Mouse (Mus musculus): ENCODE measurements around the gene Nhej1. TPM values are rescaled to one million over a fixed set of nuclear protein-coding genes. Genes with fewer than 3 reads are reported as not detected.

Gene Nhej1
- 6.7 and 7.7 TPM in 2 replicates for total RNA-seq (2012; rRNA removed)

DNA sequence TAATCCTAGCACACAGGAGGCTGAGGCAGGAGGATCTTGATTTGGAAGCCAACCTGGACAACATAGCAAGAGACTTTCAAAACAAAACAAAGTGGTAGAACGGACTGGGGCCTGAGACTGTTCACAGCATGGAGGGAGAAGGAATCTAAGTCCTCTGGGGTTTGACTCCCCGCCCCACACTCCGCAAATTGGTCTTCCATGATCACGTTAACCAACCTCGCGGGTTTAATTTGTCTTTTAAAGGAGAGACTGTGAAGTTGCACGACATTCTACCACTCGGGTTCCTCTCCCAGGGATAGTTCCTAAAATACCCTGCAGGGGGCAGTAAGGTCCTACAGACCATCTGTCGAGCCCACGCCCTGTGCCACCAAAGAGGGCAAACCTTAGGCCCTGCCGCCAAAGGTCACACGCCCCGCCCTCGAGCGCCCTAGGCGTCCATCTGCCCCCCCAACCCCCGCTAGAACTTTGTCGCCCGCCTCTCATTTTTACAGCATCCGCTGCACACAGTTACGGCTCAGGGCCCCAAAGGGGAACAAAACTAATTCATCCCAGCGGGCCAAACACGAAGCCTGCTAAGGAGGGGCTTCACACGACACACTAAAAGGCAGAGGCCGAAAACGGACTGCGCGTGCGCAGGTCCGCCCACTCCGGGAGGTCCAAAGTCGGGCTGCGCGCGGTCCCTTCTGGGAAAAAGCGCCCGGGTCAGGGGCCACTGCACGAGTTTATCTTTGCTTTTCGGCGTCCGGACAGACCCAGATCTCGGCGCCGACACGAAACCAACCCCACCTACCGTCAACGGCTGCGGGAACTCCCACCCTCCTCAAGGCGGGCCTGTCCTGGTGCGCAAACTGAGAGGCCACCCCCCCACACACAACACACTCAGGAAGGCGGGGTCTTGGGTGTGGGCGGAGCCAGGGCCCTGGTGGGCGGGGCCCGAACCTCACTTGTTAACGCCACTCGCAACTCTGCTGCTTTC is at the start of gene Nhej1:
Nhej1 (minus strand) TSS at position 855 of the 976 bp plus-strand sequence.
- TF ChIP-seq MAFK (IDR thresholded peaks at IDR 0.05; ENCODE audit: insufficient read depth, low read depth, low read length) (no peak), HCFC1 (IDR thresholded peaks at IDR 0.05; ENCODE audit: borderline replicate concordance, insufficient read depth, low read length) (peak; percentile 51; the same call in 1 of the 2 replicates), ZC3H11A (IDR thresholded peaks at IDR 0.05; ENCODE audit: borderline replicate concordance, low read depth, low read length) (0 out of 2 replicates have a peak, but pooled peaks have one; percentile 1)
- in situ Hi-C loops (cut with MboI; ENCODE audit: low sequenced_read_pairs in 2 of 2, unreplicated experiment in 2 of 2), result no loop called here
- DNase-seq (ENCODE audit: low read depth, low spot score), result peak; percentile 94
- H3K4me1 ChIP-seq (ENCODE audit: control insufficient read depth in 2 of 2, insufficient read depth in 2 of 2, low read length in 2 of 2, poor library complexity in 1 of 2), result no peaks in the 10 kb centered on the region
- no peaks in the 10 kb centered on the region for H3K36me3 ChIP-seq (ENCODE audit: control insufficient read depth, insufficient read depth, low read length, poor library complexity, severe bottlenecking)
- H3K27ac ChIP-seq (ENCODE audit: insufficient read depth, low read depth, low read length, poor library complexity, severe bottlenecking), result peak within 1 kb of the TSS; percentile 96
- H3K9me3 ChIP-seq (ENCODE audit: control insufficient read depth, insufficient read depth, low read depth, low read length), result no peaks in the 10 kb centered on the region
- peak within 1 kb of the TSS; percentile 96 for H3K9ac ChIP-seq (ENCODE audit: insufficient read depth, low read depth, low read length, poor library complexity, severe bottlenecking)
- H3K4me3 ChIP-seq (ENCODE audit: insufficient read depth in 1 of 2, low read depth in 1 of 2, low read length in 2 of 2, poor library complexity in 1 of 2, severe bottlenecking in 1 of 2), result peak within 1 kb of the TSS; percentile 92 to 93

DNA sequence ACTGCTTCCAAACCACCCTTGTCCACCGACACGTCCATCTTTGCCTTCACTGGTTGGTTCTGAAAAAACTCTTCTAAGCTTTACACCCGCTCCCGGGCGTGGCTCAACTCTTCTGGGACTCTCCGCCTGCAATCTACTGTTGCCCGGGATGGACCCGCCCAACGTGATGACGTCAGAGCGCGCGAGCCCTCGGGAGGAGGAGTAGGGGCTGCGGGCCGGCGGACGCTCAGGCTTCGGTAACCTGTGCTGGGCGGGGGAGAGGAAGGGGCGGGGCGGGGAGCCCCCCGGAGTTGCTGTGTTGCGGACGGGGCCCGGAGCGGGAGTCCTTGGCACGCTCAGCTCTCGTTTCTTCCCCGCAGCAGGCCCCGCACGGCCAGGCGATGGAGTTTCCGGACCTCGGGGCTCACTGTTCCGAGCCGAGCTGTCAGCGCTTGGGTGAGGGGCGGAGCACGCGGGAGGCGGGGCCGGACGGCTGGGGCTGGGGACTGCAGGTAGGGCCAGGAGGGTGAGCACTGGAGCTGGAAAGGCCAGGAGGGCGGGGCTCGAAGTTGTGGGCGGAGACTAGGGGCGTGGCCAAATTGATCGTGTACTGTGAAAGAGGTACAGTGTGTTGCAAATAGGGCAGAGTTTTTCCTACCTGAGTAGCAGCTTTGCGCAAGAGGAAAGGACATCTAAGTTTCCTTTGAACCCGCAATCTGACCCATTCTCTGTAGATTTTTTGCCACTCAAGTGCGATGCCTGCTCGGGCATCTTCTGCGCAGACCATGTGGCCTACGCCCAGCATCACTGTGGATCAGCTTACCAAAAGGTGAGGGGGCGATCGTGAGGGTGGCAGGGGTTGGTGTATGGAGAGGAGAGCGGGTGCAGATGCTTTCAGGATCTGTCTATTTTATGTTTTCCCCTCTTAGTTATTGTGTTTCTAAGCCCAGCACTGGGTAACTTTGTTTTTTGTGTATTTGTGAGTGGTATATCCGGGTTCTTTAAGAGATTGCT is 43.8 kb upstream of the Nhej1 start, which contains the start of gene Zfand2b:
Zfand2b (plus strand) TSS at position 175 of the 993 bp plus-strand sequence.
- H3K36me3 ChIP-seq (ENCODE audit: control insufficient read depth, insufficient read depth, low read length, poor library complexity, severe bottlenecking), result peaks cover 13% of the 10 kb centered on the region
- peaks cover 0 to 5% of the 10 kb centered on the region in 2 experiments; a peak in 1 of 4 replicates for H3K4me1 ChIP-seq (ENCODE audit: control insufficient read depth in 2 of 2, insufficient read depth in 2 of 2, low read length in 2 of 2, poor library complexity in 1 of 2)
- in situ Hi-C loops (cut with MboI; ENCODE audit: low sequenced_read_pairs in 2 of 2, unreplicated experiment in 2 of 2), result no loop called here
- peak within 1 kb of the TSS; percentile 91 to 96 for H3K4me3 ChIP-seq (ENCODE audit: insufficient read depth in 1 of 2, low read depth in 1 of 2, low read length in 2 of 2, poor library complexity in 1 of 2, severe bottlenecking in 1 of 2)
- no peaks in the 10 kb centered on the region for H3K9me3 ChIP-seq (ENCODE audit: control insufficient read depth, insufficient read depth, low read depth, low read length)
- H3K9ac ChIP-seq (ENCODE audit: insufficient read depth, low read depth, low read length, poor library complexity, severe bottlenecking), result peak within 1 kb of the TSS; percentile 75
- 0 out of 2 replicates have a peak within 1 kb of the TSS, but pooled peaks have one; percentile 31 for H3K27ac ChIP-seq (ENCODE audit: insufficient read depth, low read depth, low read length, poor library complexity, severe bottlenecking)
- no peak for TF ChIP-seq ZC3H11A (IDR thresholded peaks at IDR 0.05; ENCODE audit: borderline replicate concordance, low read depth, low read length)
- peak; percentile 50; the same call in 1 of the 2 replicates for TF ChIP-seq ZNF384 (IDR thresholded peaks at IDR 0.05; ENCODE audit: low read depth, low read length)
- 0 out of 2 replicates have a peak, but pooled peaks have one; percentile 5 for TF ChIP-seq CHD2 (IDR thresholded peaks at IDR 0.05; ENCODE audit: low read depth, low read length)
- peak; percentile 98 for DNase-seq (ENCODE audit: low read depth, low spot score)

DNA sequence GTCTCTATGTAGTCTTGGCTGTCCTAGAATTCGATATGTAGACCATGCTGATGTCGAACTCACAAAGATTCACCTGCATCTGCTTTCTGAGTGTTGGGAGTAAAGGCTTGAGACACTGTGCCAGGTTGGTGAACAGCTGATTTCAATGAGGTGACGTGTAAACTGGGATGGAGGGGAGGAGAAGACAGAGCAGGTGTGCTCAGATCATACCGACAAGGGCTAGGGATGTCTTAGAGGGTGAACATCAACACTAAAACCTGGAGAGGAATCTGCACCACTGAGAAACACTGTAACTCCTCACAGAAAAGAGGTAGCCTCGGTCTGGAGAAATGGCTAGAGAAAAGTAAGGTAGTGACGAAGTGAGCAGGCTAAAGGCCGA is 43.1 kb upstream of the Nhej1 start:
- H3K9me3 ChIP-seq (ENCODE audit: control insufficient read depth, insufficient read depth, low read depth, low read length), result no peaks in the 10 kb centered on the region

DNA sequence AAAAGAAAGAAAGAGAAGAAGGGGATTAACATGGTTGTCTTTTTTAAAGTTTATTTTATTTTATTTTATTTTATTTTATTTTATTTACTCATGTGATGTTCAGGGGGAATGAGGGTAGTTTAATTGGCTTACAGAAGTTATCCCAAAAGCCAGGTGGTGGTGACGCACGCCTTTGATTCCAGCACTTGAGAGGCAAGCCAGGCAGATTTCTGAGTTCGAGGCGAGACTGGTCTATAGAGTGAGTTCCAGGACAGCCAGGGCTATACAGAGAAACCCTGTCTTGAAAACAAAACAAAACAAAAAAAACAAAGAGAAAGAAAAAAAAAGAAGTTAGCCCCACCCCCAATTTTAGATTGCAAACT is 35.2 kb upstream of the Nhej1 start:
- Histone ChIP-seq H3K9ac (ENCODE audit: insufficient read depth, low read depth, low read length, poor library complexity, severe bottlenecking) (no peak overlapping the region), H3K36me3 (ENCODE audit: control insufficient read depth, insufficient read depth, low read length, poor library complexity, severe bottlenecking) (no peaks in the 10 kb centered on the region), H3K27ac (ENCODE audit: insufficient read depth, low read depth, low read length, poor library complexity, severe bottlenecking) (no peak overlapping the region), H3K4me1 (ENCODE audit: control insufficient read depth in 2 of 2, insufficient read depth in 2 of 2, low read length in 2 of 2, poor library complexity in 1 of 2) (no peaks in the 10 kb centered on the region), H3K4me3 (ENCODE audit: insufficient read depth in 1 of 2, low read depth in 1 of 2, low read length in 2 of 2, poor library complexity in 1 of 2, severe bottlenecking in 1 of 2) (no peak overlapping the region), H3K9me3 (ENCODE audit: control insufficient read depth, insufficient read depth, low read depth, low read length) (no peaks in the 10 kb centered on the region)
- in situ Hi-C loops (cut with MboI; ENCODE audit: low sequenced_read_pairs in 2 of 2, unreplicated experiment in 2 of 2), result no loop called here
- TF ChIP-seq CHD2 (IDR thresholded peaks at IDR 0.05; ENCODE audit: low read depth, low read length), result no peak
- no peak for TF ChIP-seq ZNF384 (IDR thresholded peaks at IDR 0.05; ENCODE audit: low read depth, low read length)
- no peak for TF ChIP-seq MAFK (IDR thresholded peaks at IDR 0.05; ENCODE audit: insufficient read depth, low read depth, low read length)
- no peak for TF ChIP-seq HCFC1 (IDR thresholded peaks at IDR 0.05; ENCODE audit: borderline replicate concordance, insufficient read depth, low read length)
- no peak for TF ChIP-seq ZC3H11A (IDR thresholded peaks at IDR 0.05; ENCODE audit: borderline replicate concordance, low read depth, low read length)
- no peak for DNase-seq (ENCODE audit: low read depth, low spot score)

More for the DNA sequence above, 43.1 kb upstream of the Nhej1 start:
- H3K27ac ChIP-seq (ENCODE audit: insufficient read depth, low read depth, low read length, poor library complexity, severe bottlenecking), result 0 out of 2 replicates have a peak overlapping the region, but pooled peaks have one; percentile 31
- DNase-seq (ENCODE audit: low read depth, low spot score), result no peak
- TF ChIP-seq HCFC1 (IDR thresholded peaks at IDR 0.05; ENCODE audit: borderline replicate concordance, insufficient read depth, low read length) (no peak), CHD2 (IDR thresholded peaks at IDR 0.05; ENCODE audit: low read depth, low read length) (no peak), MAFK (IDR thresholded peaks at IDR 0.05; ENCODE audit: insufficient read depth, low read depth, low read length) (no peak), ZNF384 (IDR thresholded peaks at IDR 0.05; ENCODE audit: low read depth, low read length) (no peak), ZC3H11A (IDR thresholded peaks at IDR 0.05; ENCODE audit: borderline replicate concordance, low read depth, low read length) (no peak)
- in situ Hi-C loops (cut with MboI; ENCODE audit: low sequenced_read_pairs in 2 of 2, unreplicated experiment in 2 of 2), result no loop called here
- H3K36me3 ChIP-seq (ENCODE audit: control insufficient read depth, insufficient read depth, low read length, poor library complexity, severe bottlenecking), result peaks cover 12% of the 10 kb centered on the region
- peak overlapping the region; percentile 35 for H3K9ac ChIP-seq (ENCODE audit: insufficient read depth, low read depth, low read length, poor library complexity, severe bottlenecking)
- peaks cover 0 to 5% of the 10 kb centered on the region in 2 experiments; a peak in 1 of 4 replicates for H3K4me1 ChIP-seq (ENCODE audit: control insufficient read depth in 2 of 2, insufficient read depth in 2 of 2, low read length in 2 of 2, poor library complexity in 1 of 2)
- H3K4me3 ChIP-seq (ENCODE audit: insufficient read depth in 1 of 2, low read depth in 1 of 2, low read length in 2 of 2, poor library complexity in 1 of 2, severe bottlenecking in 1 of 2), result peak overlapping the region; percentile 53 to 96

Measured in ES-E14 (cell line).